Mouse (Mus musculus) heart, adult 2 months (tissue): ENCODE measurements around the gene Prss56. TPM values are rescaled to one million over a fixed set of nuclear protein-coding genes. Genes with fewer than 3 reads are reported as not detected.

ENCODE experiments used
- DNase-seq, 2 experiments: peaks; one replicate each; pipeline ENCODE4 v3.0.0; 2021
- H3K27ac ChIP-seq: fragments of 200-600 bp; 2 replicates; pipeline ENCODE4 v1.8.1; 2022
- H3K27me3 ChIP-seq: fragments of 200-500 bp; 2 replicates; pipeline ENCODE4 v1.6.1; 2012; ENCODE audit warnings: mild to moderate bottlenecking, low read length, inconsistent platforms, mixed read lengths; ENCODE audit not compliant: control insufficient read depth, insufficient read depth
- H3K36me3 ChIP-seq: fragments of 200-500 bp; 2 replicates; pipeline ENCODE4 v1.6.1; 2012; ENCODE audit warnings: low read length, inconsistent platforms; ENCODE audit not compliant: control insufficient read depth, insufficient read depth
- H3K4me1 ChIP-seq: fragments of 200-500 bp; 2 replicates; pipeline ENCODE4 v1.6.1; 2011; ENCODE audit warnings: low read length; ENCODE audit not compliant: control insufficient read depth, insufficient read depth
- H3K4me3 ChIP-seq: fragments of 200-600 bp; 2 replicates; pipeline ENCODE4 v1.8.1; 2022
- H3K79me2 ChIP-seq: fragments of 200-500 bp; replicated peaks from 2 replicates; pipeline ENCODE4 v1.6.1; 2012; ENCODE audit warnings: mild to moderate bottlenecking, inconsistent platforms, low read length, moderate library complexity, mixed read lengths; ENCODE audit not compliant: control insufficient read depth, insufficient read depth
- H3K9ac ChIP-seq: fragments of 200-500 bp; 2 replicates; pipeline ENCODE4 v1.6.1; 2012; ENCODE audit warnings: low read depth, mild to moderate bottlenecking, control low read depth, inconsistent platforms, low read length, mixed read lengths
- CTCF ChIP-seq: fragments of 200-600 bp; IDR thresholded peaks from 2 replicates; pipeline ENCODE4 v1.8.1; 2022; ENCODE audit warnings: antibody characterized with exemption, mild to moderate bottlenecking, moderate library complexity
- EP300 ChIP-seq: fragments of 200-500 bp; IDR thresholded peaks from 2 replicates; pipeline ENCODE4 v1.6.1; 2011; ENCODE audit warnings: low read depth, low read length, control low read depth; ENCODE audit not compliant: insufficient read depth
- POLR2A ChIP-seq: fragments of 200-500 bp; IDR thresholded peaks from 2 replicates; pipeline ENCODE4 v1.6.1; 2011; ENCODE audit warnings: mild to moderate bottlenecking, low read depth, low read length, control low read depth; ENCODE audit not compliant: insufficient read depth
- WGBS: fragments of 180-500 bp; shearing (Covaris S2); methylation state at CpG from one replicate; pipeline ENCODE4 v1.1.7; 2018; 5-methylcytosine and 5-hydroxymethylcytosine counted together
- intact Hi-C: fragments of 180-260 bp; cut with DNase I; formaldehyde crosslinking; loops from one replicate; pipeline ENCODE4 v1.15.1; 2025
- polyA plus RNA-seq: library from polyadenylated mRNA; depleted of rRNA; stranded (reverse); fragments of >200 nt; gene quantifications from 2 replicates; pipeline ENCODE4 v1.2.3, GENCODE M21; 2012
- total RNA-seq, 2 experiments: library from RNA; stranded (reverse); gene quantifications; 2 replicates each; pipeline ENCODE4 v1.2.3; 2021

Prss56 gene
- total and polyA plus RNA-seq, 3 experiments, result not detected

GRCm38 (mm10) chr1:87164796-87165184 is 18.3 kb upstream of the Prss56 start:
- no peaks in the 10 kb centered on the region for H3K36me3 ChIP-seq
- no peak overlapping the region for H3K4me3 ChIP-seq
- H3K4me1 ChIP-seq, result no peaks in the 10 kb centered on the region
- 44% methylated on average over 9 of the region's 9 CpGs for WGBS
- no peaks in the 10 kb centered on the region for H3K79me2 ChIP-seq
- H3K9ac ChIP-seq, result no peak overlapping the region
- H3K27me3 ChIP-seq, result no peaks in the 10 kb centered on the region; the same call in 1 of the 2 replicates
- intact Hi-C loops, result no loop called here
- DNase-seq, result no peak
- no peak overlapping the region for H3K27ac ChIP-seq
- TF ChIP-seq CTCF, result no peak
- TF ChIP-seq EP300, result no peak
- no peak for TF ChIP-seq POLR2A

DNA sequence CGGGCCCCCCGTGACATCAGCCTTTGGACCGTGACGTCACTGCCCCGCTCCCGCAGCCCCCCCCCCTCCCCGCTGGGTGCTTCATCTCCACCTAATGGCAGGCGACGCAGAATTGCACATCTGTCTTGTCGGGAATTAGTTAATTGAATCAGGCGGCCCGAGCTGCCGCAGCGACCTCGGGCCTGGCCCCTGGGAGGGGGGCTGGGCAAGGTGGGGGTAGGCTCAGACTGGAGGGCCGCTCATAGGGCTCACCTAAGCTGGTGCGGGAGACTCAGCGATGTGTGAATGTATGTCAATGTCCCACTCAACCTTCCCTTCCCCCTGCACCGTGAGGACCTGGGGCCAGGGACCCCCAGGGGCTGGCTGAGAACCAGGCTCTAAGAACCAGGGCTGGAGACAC is 12.7 kb upstream of the Prss56 start:
- no peak overlapping the region for H3K27ac ChIP-seq
- WGBS, result 16% methylated on average over 19 of the region's 19 CpGs
- no peaks in the 10 kb centered on the region for H3K79me2 ChIP-seq
- no peak overlapping the region for H3K9ac ChIP-seq
- H3K4me3 ChIP-seq, result no peak overlapping the region
- H3K27me3 ChIP-seq, result peaks cover 3% of the 10 kb centered on the region; the same call in 1 of the 2 replicates
- intact Hi-C loops, result no loop called here
- H3K4me1 ChIP-seq, result no peaks in the 10 kb centered on the region; the same call in 1 of the 2 replicates
- no peak for TF ChIP-seq CTCF
- no peak for TF ChIP-seq EP300
- TF ChIP-seq POLR2A, result no peak
- DNase-seq, result no peak
- H3K36me3 ChIP-seq, result no peaks in the 10 kb centered on the region

DNA sequence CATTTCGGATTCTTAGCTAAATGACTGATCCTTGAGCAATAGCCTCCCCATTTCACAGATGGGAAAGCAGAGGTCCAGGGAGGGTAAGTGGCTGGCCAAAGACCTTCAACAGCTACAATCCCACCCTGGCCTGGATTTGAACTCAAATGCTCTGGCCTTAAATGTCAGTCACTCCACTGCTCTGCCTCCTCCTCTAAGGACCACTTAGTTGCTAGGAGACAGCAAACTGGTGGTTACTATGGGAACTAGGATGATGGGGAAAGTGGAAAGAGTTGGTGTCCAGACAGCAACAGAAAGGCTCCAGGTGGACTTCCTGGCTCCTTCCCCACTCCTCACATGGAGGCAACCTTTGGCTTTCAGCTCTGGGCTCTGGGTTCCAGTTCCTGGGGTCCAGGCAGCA is 11.8 kb upstream of the Prss56 start:
- H3K4me1 ChIP-seq, result no peaks in the 10 kb centered on the region; the same call in 1 of the 2 replicates
- intact Hi-C loops, result no loop called here
- no peaks in the 10 kb centered on the region for H3K36me3 ChIP-seq
- DNase-seq, result no peak
- no peak overlapping the region for H3K27ac ChIP-seq
- 94% methylated on average over 1 of the region's 1 CpGs for WGBS
- H3K27me3 ChIP-seq, result peaks cover 3% of the 10 kb centered on the region; the same call in 1 of the 2 replicates
- H3K4me3 ChIP-seq, result no peak overlapping the region
- H3K79me2 ChIP-seq, result no peaks in the 10 kb centered on the region
- TF ChIP-seq CTCF (no peak), POLR2A (no peak), EP300 (no peak)
- no peak overlapping the region for H3K9ac ChIP-seq

DNA sequence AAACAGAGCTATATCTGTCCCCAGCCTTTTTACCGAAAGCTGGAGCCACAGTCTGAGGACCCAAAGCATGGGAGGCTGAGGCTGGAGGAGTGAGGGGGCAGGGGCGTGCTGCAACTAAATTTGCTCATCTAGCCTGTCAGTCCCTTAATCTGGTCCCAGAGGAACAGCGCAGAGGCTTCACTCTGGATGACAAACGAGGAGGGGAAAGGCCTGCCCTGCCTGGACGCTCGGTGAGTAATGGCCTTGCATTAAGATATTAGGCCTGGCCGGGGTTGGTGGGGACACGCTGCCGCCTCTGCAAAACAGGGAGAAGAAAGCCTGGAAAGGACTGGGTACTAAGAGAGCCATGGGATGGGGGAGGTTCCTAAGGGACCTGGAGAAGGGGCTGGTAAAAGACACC is 10.8 kb upstream of the Prss56 start:
- peaks cover 3% of the 10 kb centered on the region; the same call in 1 of the 2 replicates for H3K27me3 ChIP-seq
- intact Hi-C loops, result no loop called here
- TF ChIP-seq EP300, result no peak

GRCm38 (mm10) chr1:87174006-87174955 is 8.8 kb upstream of the Prss56 start:
- H3K9ac ChIP-seq, result no peak overlapping the region
- TF ChIP-seq EP300 (no peak), CTCF (peak; percentile 82), POLR2A (no peak)
- no peak overlapping the region for H3K27ac ChIP-seq
- peaks cover 3% of the 10 kb centered on the region; the same call in 1 of the 2 replicates for H3K27me3 ChIP-seq
- no peaks in the 10 kb centered on the region; the same call in 1 of the 2 replicates for H3K4me1 ChIP-seq
- H3K79me2 ChIP-seq, result no peaks in the 10 kb centered on the region
- no peak overlapping the region for H3K4me3 ChIP-seq
- intact Hi-C loops, result loop anchor here (1.0 kb wide), 1 partner anchor 11 kb away; no protein-coding TSS in a partner anchor
- peak; percentile 50 to 67 for DNase-seq
- WGBS, result 28% methylated on average over 28 of the region's 28 CpGs
- H3K36me3 ChIP-seq, result no peaks in the 10 kb centered on the region

More for the DNA sequence above, 10.8 kb upstream of the Prss56 start:
- no peaks in the 10 kb centered on the region for H3K79me2 ChIP-seq
- H3K4me3 ChIP-seq, result no peak overlapping the region
- no peaks in the 10 kb centered on the region; the same call in 1 of the 2 replicates for H3K4me1 ChIP-seq
- no peak overlapping the region for H3K9ac ChIP-seq
- DNase-seq, result no peak
- no peaks in the 10 kb centered on the region for H3K36me3 ChIP-seq
- 58% methylated on average over 9 of the region's 9 CpGs for WGBS
- H3K27ac ChIP-seq, result no peak overlapping the region

GRCm38 (mm10) chr1:87175852-87176292 is 7.2 kb upstream of the Prss56 start:
- Histone ChIP-seq H3K79me2 (no peaks in the 10 kb centered on the region), H3K27me3 (no peaks in the 10 kb centered on the region), H3K4me3 (no peak overlapping the region), H3K27ac (no peak overlapping the region), H3K36me3 (no peaks in the 10 kb centered on the region), H3K9ac (no peak overlapping the region), H3K4me1 (no peaks in the 10 kb centered on the region; the same call in 1 of the 2 replicates)
- peak in 1 of 2 experiments; percentile 23 for DNase-seq
- peak; percentile 44 for TF ChIP-seq CTCF
- no peak for TF ChIP-seq POLR2A
- WGBS, result 28% methylated on average over 11 of the region's 11 CpGs
- intact Hi-C loops, result no loop called here
